Mouse (Mus musculus) c-Kit-negative CD71-positive TER-119-positive erythroid progenitor cells, embryonic 14.5 days (primary cell): ENCODE data around the gene Synj2.

ENCODE experiments used
- DNase-seq: peaks from one replicate; pipeline ENCODE4 v3.0.0-alpha.2; 2013; ENCODE audit warnings: low read depth, low spot score

Gene Synj2

DNA sequence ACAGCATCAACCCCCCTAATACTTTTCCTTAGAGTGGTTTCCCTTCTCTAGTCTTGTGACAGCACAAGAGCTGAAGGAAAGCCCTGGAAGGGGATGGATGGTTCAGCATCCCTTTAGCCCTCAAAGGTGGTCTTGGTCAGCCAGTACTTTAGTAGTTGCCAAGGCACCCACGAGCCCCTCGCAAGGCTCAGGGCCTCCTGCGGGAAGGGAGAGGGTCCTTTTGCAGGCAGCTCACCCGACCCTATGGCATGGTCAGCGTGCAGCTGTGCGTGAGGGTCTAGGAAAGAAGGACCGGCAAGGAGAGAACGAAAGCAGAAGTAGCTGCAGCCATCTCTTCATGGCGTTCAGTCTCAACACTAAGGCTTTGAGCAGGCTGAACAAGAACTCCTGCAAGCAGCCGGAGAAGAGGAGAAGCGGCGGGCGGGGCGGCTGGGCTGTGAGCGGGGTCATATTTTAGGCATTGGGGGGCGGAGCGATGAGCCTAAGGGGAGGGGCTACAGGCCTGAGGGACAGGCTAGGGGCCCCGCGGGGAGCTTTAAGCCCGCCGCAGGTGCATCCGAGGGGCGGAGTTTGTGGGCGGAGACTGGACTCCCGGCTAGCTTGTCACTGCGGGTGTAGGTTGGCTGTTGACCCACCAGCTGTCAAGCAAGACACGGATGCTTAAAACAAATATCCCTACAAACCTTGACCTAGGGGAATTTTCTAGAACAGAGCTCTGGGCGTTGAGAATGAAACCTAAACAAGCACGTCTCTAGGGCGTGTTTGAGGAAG lies 6.3 kb upstream of the Synj2 start:
- DNase-seq = peak; percentile 33

DNA sequence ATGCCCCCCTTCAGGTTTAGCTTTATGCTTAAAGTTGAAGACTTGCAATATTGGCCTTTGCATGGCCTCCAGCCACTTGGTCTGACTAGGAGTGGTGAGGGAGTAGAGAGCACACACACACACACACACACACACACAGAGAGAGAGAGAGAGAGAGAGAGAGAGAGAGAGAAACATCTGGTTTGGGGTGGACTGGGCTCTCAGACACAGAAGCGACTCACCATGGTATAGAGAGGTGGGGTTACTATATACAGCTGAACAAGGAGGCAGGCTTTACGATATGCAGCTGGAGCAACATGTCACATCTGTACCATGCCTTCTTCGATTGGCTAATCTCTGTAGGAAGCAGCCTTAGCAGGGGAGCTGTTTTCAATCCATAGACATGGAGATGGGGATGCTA lies 5.4 kb upstream of the Synj2 start:
- DNase-seq = no peak

DNA sequence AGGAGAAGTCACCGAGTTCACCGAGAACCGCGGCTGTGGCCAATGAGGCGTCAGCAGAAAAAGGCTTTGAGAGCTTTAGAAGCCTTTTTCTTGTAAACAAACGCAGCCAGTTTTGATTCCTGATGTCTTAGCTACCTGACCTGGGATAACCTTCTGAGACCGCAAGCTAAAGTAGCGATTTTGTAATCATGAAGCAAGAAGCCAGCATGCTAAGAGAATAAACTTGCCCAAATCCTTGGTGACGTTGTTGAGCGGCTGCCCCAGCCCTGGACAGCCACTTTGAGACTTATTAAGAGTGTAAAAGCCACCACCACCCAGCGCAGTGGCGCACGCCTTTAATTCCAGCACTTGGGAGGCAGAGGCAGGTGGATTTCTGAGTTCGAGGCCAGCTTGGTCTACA lies 4.8 kb upstream of the Synj2 start:
- DNase-seq = no peak

DNA sequence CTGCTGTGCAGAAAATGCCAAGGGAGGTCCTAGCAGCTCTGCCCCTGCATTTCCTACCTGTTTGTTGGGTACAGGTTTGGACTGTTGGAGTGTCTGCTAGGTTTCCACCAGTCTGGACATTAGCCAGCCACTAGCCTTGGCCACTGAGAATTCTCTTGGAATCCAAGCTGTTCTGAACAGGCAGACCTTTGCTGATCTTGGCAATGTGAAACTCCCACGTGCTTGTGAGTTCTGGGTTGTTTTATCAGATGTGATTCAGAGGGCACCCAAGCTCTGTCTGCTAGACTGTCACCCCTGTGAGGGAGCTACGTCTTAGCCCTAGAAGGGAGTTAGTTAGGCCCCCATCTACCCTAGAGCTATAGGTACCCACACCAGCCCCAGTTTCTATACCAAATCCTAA lies 3.6 kb upstream of the Synj2 start:
- no peak for DNase-seq

DNA sequence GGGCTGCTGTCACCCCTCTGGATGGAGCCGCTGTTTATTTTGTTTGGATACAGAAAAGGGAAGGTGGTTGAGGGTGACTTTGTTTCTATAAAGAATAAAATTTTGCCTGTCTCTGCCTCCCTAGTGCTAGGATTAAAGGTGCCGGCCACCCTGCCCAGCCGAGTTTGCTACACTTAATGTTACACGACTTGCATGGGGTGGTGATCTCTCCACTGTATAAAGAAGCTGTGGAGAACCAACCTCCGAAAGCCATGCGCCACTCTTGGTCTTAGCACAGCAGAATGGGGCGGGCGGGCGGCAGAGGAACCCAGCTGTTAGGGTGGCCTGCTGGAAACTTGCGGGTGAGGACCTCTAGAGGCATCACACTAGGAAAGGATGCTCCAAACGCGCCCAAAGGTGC lies 1.2 kb upstream of the Synj2 start:
- DNase-seq = no peak

DNA sequence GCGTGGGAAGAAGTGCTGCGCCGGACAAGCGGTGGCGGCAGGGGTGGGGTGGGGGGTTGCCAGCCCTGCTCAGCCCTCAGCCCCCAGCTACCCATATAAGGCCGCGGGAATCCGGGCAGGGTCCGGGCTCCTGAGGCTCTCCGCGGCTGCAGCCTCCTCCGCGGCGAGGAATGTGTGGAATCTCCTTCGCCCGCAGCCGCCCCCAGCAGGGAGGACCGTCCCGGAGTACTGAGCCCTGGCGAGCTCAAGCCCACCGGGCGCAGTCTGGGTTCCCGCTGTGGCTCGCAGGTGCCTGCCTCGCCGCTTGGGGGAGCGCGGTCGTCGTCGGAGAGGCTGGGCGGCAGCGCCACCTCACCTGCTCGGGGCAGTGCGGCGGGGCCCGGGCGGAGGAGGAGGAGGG lies 288 bp upstream of the Synj2 start:
- DNase-seq = no peak

DNA sequence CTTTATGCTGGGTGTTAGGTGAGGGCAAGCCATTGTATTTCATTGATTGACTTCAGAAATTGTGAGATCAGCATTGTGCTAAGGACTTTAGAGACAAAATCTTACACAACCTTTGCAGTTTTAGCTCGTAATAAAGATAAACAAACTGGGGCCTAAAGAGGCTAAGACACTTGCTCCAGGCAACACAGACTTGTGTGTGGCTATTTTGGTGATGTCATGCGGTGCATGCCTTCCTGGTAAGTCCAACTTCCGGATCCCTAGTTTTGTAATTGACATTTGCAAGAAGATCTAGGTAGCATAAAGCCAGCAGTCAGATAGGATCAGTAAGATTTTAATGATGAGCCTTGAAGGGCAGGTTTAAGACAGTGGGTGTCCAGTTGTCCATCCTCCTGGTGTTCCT lies 1.1 kb downstream of the Synj2 start:
- no peak for DNase-seq

DNA sequence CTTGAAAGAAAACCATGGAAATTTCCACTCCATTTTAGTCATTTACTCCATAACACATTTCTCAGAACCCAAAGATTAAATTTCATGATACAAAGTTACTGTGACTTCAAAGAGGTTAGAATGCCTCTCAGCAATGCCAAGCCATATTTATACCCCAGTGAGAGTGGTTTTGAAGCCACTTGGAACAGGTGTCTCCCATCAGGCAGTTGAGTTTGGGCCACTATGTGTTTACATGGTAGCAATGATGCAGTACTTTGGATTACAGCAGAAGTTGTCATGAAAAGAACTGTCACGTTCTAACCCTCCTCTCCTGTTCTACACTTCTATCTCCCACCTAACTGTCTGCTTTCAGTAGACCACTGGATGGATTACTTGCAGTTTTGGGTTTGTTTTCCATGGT lies 2.0 kb downstream of the Synj2 start:
- DNase-seq = no peak

DNA sequence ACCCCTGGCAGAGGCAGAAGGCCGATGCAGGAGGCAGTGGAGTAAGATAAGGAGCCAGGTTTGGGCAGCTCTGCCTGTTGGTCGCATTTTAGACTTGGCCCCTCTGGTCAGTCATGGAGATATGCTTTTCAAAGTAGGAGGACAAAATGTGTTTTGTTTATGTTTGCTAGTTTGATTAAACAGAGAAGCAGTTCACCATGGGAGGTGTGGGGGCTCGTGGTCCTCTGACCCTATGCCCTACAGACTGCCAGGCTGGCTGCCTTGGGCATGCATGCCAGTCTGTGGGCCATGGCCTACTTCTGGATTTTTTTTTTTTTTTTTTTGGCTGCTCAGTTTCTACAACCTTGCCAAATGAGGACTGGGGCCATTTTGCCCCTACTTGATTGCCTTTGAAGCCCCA lies 6.0 kb downstream of the Synj2 start:
- DNase-seq = no peak

DNA sequence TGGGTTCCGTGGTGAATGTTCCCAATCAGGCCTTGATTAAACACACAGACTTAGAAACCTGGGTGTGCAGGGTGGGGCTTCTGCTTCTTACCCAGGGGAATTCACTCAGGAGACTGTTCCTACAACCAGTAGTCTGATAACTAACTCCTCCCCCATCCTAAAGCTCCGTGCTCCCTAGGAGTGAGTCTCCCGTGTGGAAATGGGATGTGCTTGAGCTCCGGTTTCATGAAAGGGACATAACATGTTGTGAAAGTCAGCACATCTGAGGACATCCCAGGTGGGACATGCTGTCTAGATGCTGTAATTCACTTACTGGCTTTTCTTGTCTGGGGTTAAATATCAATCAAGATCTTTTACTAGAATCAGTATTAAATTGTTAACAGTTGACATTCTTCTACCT lies 11.4 kb downstream of the Synj2 start:
- DNase-seq = no peak

DNA sequence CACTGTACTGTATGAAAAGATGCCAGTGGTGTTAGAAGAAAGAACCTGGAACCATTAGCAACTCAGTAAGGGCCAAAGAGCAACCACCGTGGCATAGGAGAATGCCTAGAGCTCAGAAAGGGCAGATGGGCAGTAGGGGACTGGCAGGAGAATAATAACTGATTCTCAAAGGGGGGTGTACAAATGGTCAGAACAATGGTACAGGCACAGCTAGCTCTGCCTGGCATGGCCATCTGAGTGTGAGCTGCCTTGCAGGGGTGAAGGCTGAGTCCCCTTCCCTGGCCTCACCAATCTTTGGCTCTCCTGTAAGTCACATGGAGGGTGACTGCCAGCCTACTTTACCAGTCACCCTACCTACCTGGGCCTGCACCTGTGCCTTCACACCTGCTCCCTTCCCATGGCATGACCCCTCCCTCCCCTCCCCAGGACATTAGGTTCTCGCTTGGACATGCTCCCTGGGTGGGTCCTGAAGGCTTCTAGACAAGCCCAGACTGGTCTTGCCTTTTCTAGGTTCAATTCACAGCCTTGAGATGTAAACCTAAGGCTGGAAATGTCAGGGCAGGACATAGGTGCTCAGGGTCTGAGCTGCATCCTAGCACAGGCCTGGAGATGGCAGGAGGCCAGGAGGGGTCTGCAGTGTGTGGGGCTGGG lies 15.4 kb downstream of the Synj2 start:
- DNase-seq = no peak

DNA sequence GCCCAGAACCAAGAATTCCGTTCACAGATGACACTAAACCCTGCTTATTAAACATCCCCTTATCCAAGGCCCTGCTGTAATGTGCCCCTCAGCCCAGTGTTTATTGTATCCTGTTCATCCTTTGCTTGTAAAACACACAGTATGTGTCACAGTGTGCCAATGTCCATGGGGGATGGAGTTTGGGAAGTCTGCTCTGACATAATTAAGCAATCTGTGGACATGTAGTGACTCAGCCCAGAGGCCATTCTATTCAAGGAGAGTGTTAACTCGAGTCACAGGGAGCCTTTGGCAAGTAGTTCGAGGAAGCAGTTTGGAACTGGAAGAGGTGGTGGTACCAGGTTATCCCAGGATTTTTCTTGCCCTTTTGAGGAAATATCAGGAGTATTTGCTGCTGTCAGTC lies 16.0 kb downstream of the Synj2 start:
- no peak for DNase-seq

DNA sequence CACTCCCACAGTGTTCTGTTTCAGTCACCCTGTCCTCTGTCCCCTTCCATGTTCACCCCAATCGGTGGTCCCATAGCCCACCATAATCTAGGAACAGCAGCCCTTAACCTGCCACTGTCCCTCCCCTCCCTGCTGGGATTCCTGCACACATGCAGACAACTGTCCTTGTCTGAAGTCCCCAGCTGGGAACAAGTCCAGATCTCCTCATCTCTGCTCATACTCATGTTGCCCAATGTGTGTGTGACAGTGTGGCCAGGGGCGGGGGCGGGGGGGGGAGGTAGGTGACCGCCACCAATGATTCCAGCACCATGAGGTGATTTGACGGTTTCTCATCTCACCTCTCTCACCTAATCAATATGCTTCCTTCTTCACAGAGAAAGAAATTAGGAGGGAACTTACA lies 17.1 kb downstream of the Synj2 start:
- DNase-seq = no peak

DNA sequence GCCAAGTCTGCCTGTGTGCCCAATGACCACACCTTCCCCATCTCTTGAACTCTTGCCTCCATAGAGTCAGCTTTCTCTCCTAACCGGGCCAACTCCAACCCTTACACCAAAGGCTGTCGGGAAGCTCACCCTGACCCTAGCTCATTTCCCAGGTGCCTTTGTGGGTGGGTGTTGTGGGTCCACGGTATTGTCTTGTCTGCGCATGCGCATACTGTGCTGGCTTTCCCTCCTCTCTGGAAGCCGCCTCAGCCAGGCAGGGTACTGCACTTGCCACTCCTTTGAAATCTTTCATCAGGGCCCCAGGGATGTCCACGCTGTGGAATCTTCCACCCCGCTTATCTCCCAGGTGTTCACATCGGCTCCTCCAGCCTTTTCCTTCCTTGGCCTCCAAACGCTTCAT lies 17.6 kb downstream of the Synj2 start:
- DNase-seq = no peak

DNA sequence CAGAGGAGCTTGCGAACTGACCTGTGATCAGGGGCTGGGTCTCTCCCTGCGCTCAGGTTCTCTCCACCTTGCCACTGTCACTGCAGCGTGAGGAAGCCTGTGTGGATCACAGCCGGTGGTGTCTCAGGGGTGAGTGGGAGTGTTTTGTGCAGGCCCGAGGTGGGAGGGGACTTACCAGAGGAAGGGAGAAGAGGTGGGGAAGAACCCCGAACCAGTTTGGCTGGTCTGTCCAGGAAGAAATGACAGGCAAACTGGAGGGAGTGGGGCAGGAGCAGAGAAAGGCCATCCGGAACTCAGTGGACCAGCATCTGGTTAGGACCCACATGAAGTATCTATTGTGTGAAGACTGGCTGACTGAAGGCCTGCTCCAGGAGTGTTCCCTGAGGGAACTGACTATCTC lies 18.0 kb downstream of the Synj2 start:
- DNase-seq = no peak

DNA sequence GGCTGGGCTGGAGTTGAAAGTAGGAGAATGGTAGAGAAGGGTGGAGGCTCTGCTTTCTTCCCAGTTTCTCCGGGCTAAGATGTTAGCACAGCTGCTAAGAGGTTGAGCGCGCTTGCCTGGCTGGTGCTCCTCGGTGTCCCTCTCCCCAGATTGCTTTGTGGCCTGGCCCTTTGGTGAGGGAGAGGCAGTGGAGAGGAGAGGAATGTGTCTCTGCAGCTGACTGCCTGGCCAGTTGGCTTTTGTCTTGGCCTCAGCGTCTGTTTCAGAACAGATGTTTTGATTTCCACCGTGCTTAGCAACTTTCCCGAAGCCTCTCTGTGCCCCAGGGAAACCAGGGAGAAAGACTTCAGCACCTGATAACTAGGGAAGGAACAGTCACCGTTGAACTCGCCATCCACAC lies 18.7 kb downstream of the Synj2 start:
- DNase-seq = no peak

DNA sequence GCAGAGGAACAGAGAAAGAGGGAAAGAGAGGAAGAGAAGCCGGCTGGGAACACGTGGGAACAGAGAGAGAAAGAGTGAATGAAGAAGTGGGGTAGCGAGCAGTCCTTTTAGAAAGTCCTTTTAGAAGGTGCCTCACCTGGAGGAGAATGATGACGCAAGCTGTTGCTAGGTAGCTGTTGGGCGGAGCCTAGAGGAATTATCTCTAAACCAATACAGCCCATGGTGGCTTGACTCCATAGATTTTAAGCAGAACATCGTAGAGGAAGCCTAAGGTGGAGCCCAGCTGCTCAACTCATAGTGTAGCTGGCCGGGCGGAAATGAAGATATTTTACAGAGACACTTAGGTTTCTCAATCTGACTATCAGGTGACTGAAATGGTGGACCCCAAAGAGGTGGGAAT lies 22.7 kb downstream of the Synj2 start:
- no peak for DNase-seq

DNA sequence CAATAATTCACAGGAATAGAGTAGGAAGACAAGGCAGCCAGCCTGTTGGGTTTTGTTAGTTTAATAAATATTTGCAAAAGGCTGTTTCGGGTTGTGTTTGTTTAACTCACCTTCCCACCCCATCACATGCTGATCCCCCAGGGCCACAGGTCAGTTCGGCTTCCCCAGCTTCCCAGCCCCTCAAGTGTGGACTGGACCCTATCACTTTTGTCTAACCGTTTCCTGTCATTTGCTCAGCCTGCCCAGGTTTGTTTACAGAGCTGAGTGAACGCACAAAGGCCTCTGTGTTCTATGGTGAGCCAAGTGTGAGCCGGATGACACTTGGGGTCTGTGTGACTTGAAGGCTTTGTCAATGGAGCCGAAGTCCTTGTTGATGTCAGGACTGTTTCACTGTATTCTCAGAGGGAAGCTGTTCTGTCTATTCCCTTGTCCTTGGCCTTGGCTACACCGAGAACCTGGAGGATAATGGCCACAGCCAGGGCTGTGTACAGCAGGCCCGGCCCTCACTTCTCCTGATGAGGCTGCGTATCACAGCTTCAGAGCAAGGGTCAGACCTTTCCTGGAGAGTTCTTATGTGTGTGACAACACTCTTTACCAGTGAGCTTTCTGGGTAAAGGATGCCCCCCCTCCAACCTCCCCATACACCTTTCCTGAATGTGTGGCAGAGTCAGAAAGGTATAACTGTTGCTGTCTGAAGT lies 24.2 kb downstream of the Synj2 start:
- no peak for DNase-seq

DNA sequence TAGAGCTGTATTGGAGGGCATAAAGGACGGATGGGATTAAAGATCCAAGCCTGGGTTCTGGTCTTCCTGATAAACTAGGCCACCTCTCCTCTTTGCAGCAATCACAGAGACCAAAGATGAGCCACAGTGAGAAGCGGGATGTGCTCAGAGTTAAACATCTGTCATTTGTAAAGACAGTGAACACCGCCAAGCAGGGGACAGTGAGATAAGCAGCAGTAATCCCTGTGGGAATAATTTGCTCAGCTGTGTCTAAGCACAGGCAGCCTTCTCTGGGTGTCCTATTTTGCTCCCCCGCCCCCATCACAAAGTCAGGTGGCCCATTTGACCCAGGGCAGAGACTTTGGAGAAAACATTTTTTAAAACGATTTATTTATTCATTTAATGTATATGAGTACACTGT lies 25.6 kb downstream of the Synj2 start:
- no peak for DNase-seq

DNA sequence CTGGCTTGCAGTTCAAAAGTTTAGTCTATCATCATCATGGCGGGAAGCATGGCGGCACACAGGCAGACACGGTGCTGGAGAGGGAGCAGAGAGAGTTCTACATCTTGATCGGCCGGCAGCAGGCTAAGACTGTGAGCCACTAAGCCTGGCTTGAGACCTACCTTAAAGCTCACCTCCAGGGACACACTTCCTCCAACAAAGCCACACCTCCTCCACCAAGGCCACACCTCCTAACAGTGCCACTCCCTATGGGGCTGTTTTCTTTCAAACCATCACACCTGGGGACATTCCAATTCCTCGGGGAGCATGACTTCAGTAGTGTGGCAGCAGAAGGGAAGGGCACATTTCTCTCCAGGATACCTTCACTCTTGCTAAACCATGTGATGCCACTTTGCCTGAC lies 27.5 kb downstream of the Synj2 start:
- no peak for DNase-seq

DNA sequence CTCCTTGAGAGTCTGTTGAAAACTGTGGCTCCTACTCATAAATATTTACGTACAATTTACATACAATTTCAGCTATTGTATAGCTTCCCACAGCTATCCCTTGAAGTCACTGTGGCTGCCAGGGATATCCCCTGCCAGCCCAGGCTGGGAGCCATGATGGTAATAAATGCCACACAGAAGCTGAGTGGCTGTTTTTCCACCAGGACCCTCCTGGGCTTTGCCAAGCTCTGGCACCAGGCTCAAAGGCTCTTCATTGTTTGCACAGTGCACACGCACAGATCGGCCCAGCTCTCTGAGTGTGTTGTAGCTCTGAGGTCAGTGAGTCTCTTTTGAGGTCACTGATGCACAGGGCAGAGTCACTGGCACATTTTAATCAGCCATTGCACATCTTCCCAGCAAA lies 28.2 kb downstream of the Synj2 start:
- no peak for DNase-seq

DNA sequence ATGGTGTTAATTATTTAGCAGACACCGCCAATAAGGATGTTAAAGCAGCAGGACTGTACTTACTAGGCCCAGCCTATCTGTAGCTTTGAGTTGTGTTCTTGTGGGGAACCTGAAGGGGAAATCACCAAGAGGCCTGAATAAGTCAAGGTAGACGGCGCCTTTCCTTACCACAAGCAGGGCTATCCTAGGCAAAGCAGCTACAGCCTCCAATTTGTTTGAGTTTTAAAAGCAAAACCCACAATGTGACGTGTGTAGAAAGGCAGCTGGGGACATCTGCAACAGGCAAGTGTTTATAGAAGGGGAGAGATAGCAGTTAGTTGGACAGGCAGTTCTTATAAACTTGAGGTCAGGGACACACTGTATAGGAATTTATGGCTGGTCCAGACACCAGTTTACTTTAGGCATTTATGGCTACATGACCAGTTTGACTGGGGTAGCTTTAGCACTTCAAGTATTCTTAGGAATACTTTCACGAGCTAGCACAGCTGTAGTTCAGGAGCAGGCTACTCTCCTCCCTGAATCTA lies 29.3 kb downstream of the Synj2 start:
- DNase-seq = no peak

DNA sequence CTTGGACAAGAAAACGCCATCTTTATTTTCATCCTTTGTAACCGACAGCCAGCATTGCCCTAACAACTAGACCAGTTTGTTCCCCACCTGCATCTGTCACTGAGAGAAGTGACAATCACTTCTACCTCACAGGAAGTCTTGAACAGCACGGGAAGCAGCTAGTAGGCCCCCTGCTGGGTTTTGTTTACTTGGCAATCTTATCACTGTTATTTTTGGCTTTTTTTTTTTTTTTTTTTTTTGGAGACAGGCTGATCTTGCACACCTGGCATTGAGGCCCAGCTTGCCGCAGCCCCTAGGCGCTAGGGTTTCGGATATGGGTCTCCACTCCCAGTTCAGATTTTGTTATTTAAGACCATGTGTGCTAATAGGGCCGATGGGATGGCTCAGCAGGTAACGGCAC lies 32.5 kb downstream of the Synj2 start:
- DNase-seq = no peak
